Mouse (Mus musculus): Measurements from ENCODE around the gene Olfr686.

DNA sequence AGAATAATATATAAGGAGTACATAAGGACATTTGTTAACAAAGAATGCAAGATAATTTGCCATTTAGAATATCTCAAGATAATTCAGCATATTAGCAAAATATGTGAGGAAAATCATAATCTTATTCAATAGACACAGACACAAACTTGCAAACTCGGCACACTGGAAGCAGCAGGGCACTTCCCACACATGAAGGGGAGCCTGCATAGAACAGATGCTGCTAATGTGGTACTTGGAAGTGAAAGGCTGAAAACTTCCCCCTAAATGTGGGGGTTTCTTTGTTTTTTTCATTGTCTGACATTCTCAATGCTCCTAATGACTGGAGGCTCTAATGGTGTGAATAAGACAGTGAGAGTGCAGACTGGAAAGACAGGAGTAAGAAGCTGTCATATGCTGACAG, 7.5 kb upstream of the Olfr686 start:
- TF ChIP-seq EP300 (IDR thresholded peaks at IDR 0.05; ENCODE audit: low read depth) (no peak), CTCF (IDR thresholded peaks at IDR 0.05; ENCODE audit: low read depth) (no peak)
